Comparison of ENCODE assay signal across 13 mouse cellular contexts in genomic region chr13:51299047-51299760, GRCm38 (mm10).
DNase-seq lines count a peak whose midpoint lies in the region; ATAC-seq and TF ChIP-seq lines count a peak whose summit lies in the region.
"Had no signal": no experiment of that assay in that cellular context is flagged by ENCODE, and none has a peak within 500 bp of the region (broad histone marks: within the 10 kb centered on the region; RNA-seq: fewer than 3 reads in every experiment).

No protein-coding gene starts in this region.

- peaks cover 4% of the 10 kb centered on the region; the same call in 1 of the 2 replicates for H3K9me3 ChIP-seq in heart, embryonic 12.5 days (replicated peaks)
- H3K9me3 ChIP-seq: embryonic facial prominence, embryonic 13.5 days; forebrain, embryonic 13.5 days; lung, embryonic 15.5 days; midbrain, embryonic 13.5 days had no signal

- peaks cover 33% of the 10 kb centered on the region for H3K4me1 ChIP-seq in heart, embryonic 12.5 days (replicated peaks)
- no peaks in the 10 kb centered on the region for H3K4me1 ChIP-seq in embryonic fibroblast, embryonic 13.5 days (ENCODE audit: control insufficient read depth, insufficient read depth, low read length)
- H3K4me1 ChIP-seq: forebrain, embryonic 13.5 days; midbrain, embryonic 13.5 days had no signal

- H3K36me3 ChIP-seq in heart, embryonic 12.5 days = no peaks in the 10 kb centered on the region
- H3K36me3 ChIP-seq: embryonic facial prominence, embryonic 13.5 days; lung, embryonic 15.5 days; midbrain, embryonic 13.5 days had no signal

- 31% methylated on average over 4 of the region's 4 CpGs for WGBS in heart, embryonic 12.5 days

- no peak overlapping the region for H3K27ac ChIP-seq in heart, embryonic 12.5 days (ENCODE audit: poor library complexity, severe bottlenecking)
- H3K27ac ChIP-seq in embryonic fibroblast, embryonic 13.5 days (ENCODE audit: insufficient read depth, low read length) = peak overlapping the region; percentile 67
- H3K27ac ChIP-seq: embryonic facial prominence, embryonic 13.5 days; forebrain, embryonic 13.5 days; lung, embryonic 15.5 days; midbrain, embryonic 13.5 days had no signal

- TF ChIP-seq CTCF in embryonic fibroblast, embryonic 13.5 days (IDR thresholded peaks at IDR 0.05; ENCODE audit: borderline replicate concordance, insufficient read depth, low read length) = no peak

- H3K4me3 ChIP-seq in heart, embryonic 12.5 days = no peak overlapping the region
- no peak overlapping the region for H3K4me3 ChIP-seq in embryonic fibroblast, embryonic 13.5 days (ENCODE audit: insufficient read depth, low read length)
- H3K4me3 ChIP-seq: embryonic facial prominence, embryonic 13.5 days; forebrain, embryonic 13.5 days; lung, embryonic 15.5 days; midbrain, embryonic 13.5 days had no signal

- no peak overlapping the region for H3K9ac ChIP-seq in heart, embryonic 12.5 days
- H3K9ac ChIP-seq: embryonic facial prominence, embryonic 13.5 days; forebrain, embryonic 13.5 days; lung, embryonic 15.5 days; midbrain, embryonic 13.5 days had no signal

- no peak overlapping the region for H3K4me2 ChIP-seq in heart, embryonic 12.5 days
- H3K4me2 ChIP-seq: embryonic facial prominence, embryonic 13.5 days; forebrain, embryonic 13.5 days; lung, embryonic 15.5 days; midbrain, embryonic 13.5 days had no signal

- H3K27me3 ChIP-seq in heart, embryonic 12.5 days (replicated peaks) = no peaks in the 10 kb centered on the region
- H3K27me3 ChIP-seq: embryonic facial prominence, embryonic 13.5 days; forebrain, embryonic 13.5 days; lung, embryonic 15.5 days; midbrain, embryonic 13.5 days had no signal

- DNase-seq in heart, adult 18-20 months = peak; percentile 61 to 83
- peak; percentile 43 for DNase-seq in lung, postnatal 10 days
- no peak for DNase-seq in lung, postnatal 4 days
- peak; percentile 70 for DNase-seq in skeletal muscle tissue, adult 2 months (ENCODE audit: low read depth, low spot score)
- no peak for DNase-seq in cerebellum, adult 9-11 months
- no peak for DNase-seq in cerebellum, adult 11-12 months
- DNase-seq: cerebellum, postnatal 25 days had no signal

- TF ChIP-seq POLR2A in embryonic fibroblast, embryonic 13.5 days (IDR thresholded peaks at IDR 0.05; ENCODE audit: low read depth, low read length) = no peak

- ATAC-seq in heart, embryonic 12.5 days (ENCODE audit: insufficient number of reproducible peaks, low FRiP score) = no peak
- ATAC-seq: forebrain, embryonic 13.5 days; midbrain, embryonic 13.5 days had no signal

Comparison
In these comparisons a context has a peak if more than half of its experiments do, and no peak if none do; other contexts are left out.
1. DNase-seq: peak in heart, adult 18-20 months (2 of 2), lung, postnatal 10 days (single experiment) and skeletal muscle tissue, adult 2 months (single experiment); none in lung, postnatal 4 days (0 of 2), cerebellum, adult 9-11 months (single experiment) and cerebellum, adult 11-12 months (single experiment).